Mouse (Mus musculus) embryonic facial prominence, embryonic 15.5 days (tissue): Measurements from ENCODE around the gene Pkp4. TPM values are rescaled to one million over a fixed set of nuclear protein-coding genes. Genes with fewer than 3 reads are reported as not detected.

Experiments used
- ATAC-seq: fragments of 200-750 bp; cut with Nextera tagmentation; 2 replicates; pipeline ENCODE4 v1.8.0; 2017; ENCODE audit warnings: low read depth, moderate TSS enrichment; ENCODE audit not compliant: insufficient number of reproducible peaks, low FRiP score, low TSS enrichment
- H3K27ac ChIP-seq: fragments of 300-500 bp; sonication (generic); replicated peaks from 2 replicates; pipeline ENCODE4 v1.5.1; 2015; ENCODE audit warnings: mild to moderate bottlenecking, inconsistent platforms
- H3K27me3 ChIP-seq: fragments of 300-500 bp; sonication (generic); 2 replicates; pipeline ENCODE4 v1.6.1; 2015; ENCODE audit warnings: inconsistent platforms
- H3K36me3 ChIP-seq: fragments of 300-500 bp; sonication (generic); 2 replicates; pipeline ENCODE4 v1.6.1; 2015; ENCODE audit warnings: mild to moderate bottlenecking, inconsistent platforms
- H3K4me1 ChIP-seq: fragments of 300-500 bp; sonication (generic); 2 replicates; pipeline ENCODE4 v1.6.1; 2015; ENCODE audit warnings: inconsistent platforms
- H3K4me2 ChIP-seq: fragments of 300-500 bp; sonication (generic); replicated peaks from 2 replicates; pipeline ENCODE4 v1.6.1; 2015; ENCODE audit warnings: mild to moderate bottlenecking, inconsistent platforms
- H3K4me3 ChIP-seq: fragments of 300-500 bp; sonication (generic); replicated peaks from 2 replicates; pipeline ENCODE4 v1.5.1; 2015; ENCODE audit warnings: mild to moderate bottlenecking, inconsistent platforms
- H3K9ac ChIP-seq: fragments of 300-500 bp; sonication (generic); 2 replicates; pipeline ENCODE4 v1.6.1; 2015; ENCODE audit warnings: inconsistent platforms
- H3K9me3 ChIP-seq: fragments of 300-500 bp; sonication (generic); replicated peaks from 2 replicates; pipeline ENCODE4 v1.6.1; 2016; ENCODE audit warnings: inconsistent platforms
- WGBS: fragments of 180-500 bp; shearing (Covaris S2); methylation state at CpG from one replicate; pipeline ENCODE4 v1.1.7; 2015; 5-methylcytosine and 5-hydroxymethylcytosine counted together
- polyA plus RNA-seq: library from polyadenylated mRNA; unstranded; fragments of >200 nt; fragmentation: Nextera tagmentation; extraction: Ambion mirVana; gene quantifications from 2 replicates; pipeline ENCODE4 v1.2.1, GENCODE M21; 2015

The Pkp4 gene
- polyA plus RNA-seq, 1 experiment from 2014 or later = 26.1 TPM

DNA sequence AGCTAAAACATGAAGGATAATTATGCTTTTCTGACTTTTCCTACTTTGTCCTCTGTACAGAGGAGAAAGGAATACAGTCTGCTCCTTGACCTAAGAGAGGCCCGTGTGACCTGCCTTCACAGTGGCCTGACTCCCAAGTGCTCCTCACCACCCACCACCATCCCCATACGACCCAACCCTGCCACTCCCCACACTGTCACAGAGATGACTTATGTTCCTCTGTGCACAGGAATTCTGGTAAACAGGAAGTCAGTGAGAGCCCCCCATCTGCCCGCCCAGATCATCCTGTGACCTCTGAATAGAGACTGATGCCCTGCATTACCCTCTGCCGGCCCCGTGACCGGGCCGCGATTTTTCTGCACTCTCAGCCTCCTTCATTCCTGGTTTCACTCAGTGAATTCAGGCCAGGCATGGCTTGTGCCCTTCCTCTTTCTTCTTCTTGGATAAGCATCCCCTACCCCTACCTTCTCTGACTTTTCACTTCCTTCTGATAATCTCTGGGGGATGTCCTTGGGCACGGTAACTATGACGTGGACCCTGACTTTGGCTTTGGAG, 79.3 kb downstream of the Pkp4 start:
- H3K9me3 ChIP-seq = no peaks in the 10 kb centered on the region
- H3K27me3 ChIP-seq = no peaks in the 10 kb centered on the region
- no peaks in the 10 kb centered on the region for H3K36me3 ChIP-seq
- H3K4me3 ChIP-seq = no peak overlapping the region
- H3K4me2 ChIP-seq = no peak overlapping the region
- WGBS = 77% methylated on average over 10 of the region's 10 CpGs
- H3K27ac ChIP-seq = no peak overlapping the region
- ATAC-seq = no peak
- no peaks in the 10 kb centered on the region for H3K4me1 ChIP-seq
- H3K9ac ChIP-seq = no peak overlapping the region

DNA sequence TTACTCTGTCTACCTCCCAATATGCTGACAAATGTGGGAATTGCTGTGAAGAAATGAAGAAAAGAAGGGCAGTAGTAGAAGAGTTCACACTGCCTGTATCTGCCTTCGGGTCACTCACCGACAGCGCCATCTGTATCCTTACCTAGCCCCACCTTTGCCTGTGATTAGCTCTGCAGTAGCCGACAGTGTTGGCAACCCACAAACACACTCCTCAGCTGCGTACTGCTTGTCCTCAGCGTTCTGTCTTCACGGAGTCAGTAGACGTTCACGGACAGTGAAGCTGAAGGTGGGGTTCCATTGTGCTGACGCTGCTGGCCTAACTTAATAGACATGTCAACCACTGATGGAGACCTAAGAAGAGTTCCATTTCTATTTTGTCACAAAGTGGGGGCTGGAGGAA, 81.5 kb downstream of the Pkp4 start:
- Histone ChIP-seq H3K9me3 (no peaks in the 10 kb centered on the region), H3K27me3 (no peaks in the 10 kb centered on the region), H3K4me3 (no peak overlapping the region), H3K36me3 (no peaks in the 10 kb centered on the region), H3K4me1 (no peaks in the 10 kb centered on the region), H3K27ac (no peak overlapping the region), H3K4me2 (no peak overlapping the region), H3K9ac (no peak overlapping the region)
- ATAC-seq = no peak
- 92% methylated on average over 10 of the region's 10 CpGs for WGBS

DNA sequence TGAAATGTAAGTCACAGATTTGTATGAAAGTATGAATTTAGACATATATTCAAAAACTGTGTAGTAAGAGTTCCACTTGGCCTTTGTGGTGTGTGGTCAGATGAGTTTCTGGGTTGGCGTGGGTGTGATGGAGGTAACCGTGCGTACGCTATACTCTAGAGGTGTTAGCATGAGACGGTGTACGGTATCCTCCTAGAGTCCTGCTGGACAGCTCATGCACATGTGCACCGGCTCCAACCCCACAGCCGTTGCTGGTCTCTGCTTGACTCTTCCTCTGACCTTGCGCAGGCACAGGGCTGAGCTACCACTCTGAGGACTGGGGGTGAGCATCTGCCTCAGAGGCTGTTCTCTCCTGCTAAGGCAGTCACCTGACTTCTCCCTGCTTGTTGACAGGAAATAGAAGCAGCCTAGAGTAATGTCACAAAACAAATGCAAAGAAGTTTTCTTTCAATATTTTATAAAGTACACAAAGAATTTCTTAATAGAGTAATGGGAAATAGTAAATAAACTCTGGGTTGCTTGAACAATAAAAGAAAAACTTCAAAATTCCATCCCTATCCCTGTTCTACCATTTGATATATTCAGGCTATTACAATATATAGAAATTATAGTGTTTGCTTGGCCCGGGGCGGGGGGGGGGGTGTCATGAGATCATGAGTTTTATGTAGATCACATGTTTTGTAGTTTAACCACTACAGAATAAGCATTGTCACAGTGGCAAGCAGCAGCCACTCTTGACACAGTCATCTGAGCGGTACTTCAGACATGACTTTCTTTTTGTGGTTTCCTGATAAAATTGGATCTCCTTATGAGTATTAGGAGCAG, 83.8 kb downstream of the Pkp4 start:
- Histone ChIP-seq H3K9me3 (no peaks in the 10 kb centered on the region), H3K4me3 (no peak overlapping the region), H3K9ac (no peak overlapping the region), H3K27me3 (no peaks in the 10 kb centered on the region), H3K36me3 (no peaks in the 10 kb centered on the region), H3K4me1 (no peaks in the 10 kb centered on the region), H3K27ac (no peak overlapping the region), H3K4me2 (no peak overlapping the region)
- ATAC-seq = no peak
- 93% methylated on average over 12 of the region's 12 CpGs for WGBS

DNA sequence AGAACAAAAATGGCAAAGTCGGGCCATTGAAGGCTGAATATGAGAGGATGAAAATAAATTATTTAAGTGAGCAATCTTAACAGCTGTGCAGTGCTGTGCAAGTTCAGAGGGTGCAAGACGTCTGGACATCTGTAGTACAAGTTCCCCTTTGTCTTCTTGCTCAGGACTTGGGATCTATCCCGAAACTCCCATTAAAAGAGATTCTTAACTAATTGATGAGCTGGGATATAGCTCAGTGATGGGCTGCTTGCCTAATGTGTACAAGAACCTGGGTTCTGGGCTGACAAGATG, 84.4 kb downstream of the Pkp4 start:
- H3K4me2 ChIP-seq = no peak overlapping the region
- H3K9ac ChIP-seq = no peak overlapping the region
- WGBS = 76% methylated on average over 3 of the region's 3 CpGs
- no peaks in the 10 kb centered on the region for H3K36me3 ChIP-seq
- no peak overlapping the region for H3K4me3 ChIP-seq
- H3K4me1 ChIP-seq = no peaks in the 10 kb centered on the region
- no peak overlapping the region for H3K27ac ChIP-seq
- no peaks in the 10 kb centered on the region for H3K27me3 ChIP-seq
- ATAC-seq = no peak
- H3K9me3 ChIP-seq = no peaks in the 10 kb centered on the region

DNA sequence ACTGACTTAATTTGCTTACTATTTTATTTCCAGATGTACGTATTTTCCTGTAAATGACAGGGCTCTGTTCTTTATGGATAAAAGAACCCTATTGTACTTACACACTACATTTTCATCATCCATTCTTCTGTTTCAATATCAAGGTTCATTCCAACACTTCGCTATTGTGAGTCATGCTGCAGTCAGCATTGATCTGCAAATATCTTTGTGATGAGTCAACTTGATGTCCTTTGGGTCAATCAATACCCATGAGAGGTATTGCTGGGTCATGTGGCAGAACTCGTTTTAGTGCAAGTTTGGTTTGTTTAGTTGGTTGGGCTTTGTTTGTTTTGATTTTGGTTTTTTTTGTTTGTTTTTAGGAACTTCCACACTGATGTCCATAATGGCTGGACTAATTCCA, 88.2 kb downstream of the Pkp4 start:
- 79% methylated on average over 3 of the region's 3 CpGs for WGBS
- Histone ChIP-seq H3K4me1 (no peaks in the 10 kb centered on the region), H3K9ac (no peak overlapping the region), H3K9me3 (no peaks in the 10 kb centered on the region), H3K27me3 (no peaks in the 10 kb centered on the region), H3K27ac (no peak overlapping the region), H3K4me3 (no peak overlapping the region), H3K36me3 (no peaks in the 10 kb centered on the region), H3K4me2 (no peak overlapping the region)
- no peak for ATAC-seq

DNA sequence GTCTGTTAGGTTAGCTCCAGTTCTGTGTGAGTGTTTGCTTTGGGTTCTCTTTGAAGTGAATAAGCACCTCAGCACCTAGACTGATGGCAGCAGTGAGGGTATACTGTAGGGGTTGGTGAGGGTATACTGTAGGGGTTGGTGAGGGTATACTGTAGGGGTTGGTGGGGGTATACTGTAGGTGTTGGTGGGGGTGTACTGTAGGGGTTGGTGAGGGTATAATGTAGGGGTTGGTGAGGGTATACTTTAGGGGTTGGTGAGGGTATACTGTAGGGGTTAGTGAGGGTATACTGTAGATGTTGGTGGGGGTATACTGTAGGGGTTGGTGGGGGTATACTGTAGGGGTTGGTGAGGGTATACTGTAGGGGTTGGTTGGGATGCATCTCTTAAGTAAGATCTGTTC, 92.2 kb downstream of the Pkp4 start:
- Histone ChIP-seq H3K9ac (no peak overlapping the region), H3K27me3 (no peaks in the 10 kb centered on the region), H3K27ac (no peak overlapping the region), H3K4me1 (peaks cover 7% of the 10 kb centered on the region; the same call in 1 of the 2 replicates), H3K4me3 (no peak overlapping the region), H3K9me3 (no peaks in the 10 kb centered on the region), H3K4me2 (no peak overlapping the region), H3K36me3 (no peaks in the 10 kb centered on the region)
- no peak for ATAC-seq

DNA sequence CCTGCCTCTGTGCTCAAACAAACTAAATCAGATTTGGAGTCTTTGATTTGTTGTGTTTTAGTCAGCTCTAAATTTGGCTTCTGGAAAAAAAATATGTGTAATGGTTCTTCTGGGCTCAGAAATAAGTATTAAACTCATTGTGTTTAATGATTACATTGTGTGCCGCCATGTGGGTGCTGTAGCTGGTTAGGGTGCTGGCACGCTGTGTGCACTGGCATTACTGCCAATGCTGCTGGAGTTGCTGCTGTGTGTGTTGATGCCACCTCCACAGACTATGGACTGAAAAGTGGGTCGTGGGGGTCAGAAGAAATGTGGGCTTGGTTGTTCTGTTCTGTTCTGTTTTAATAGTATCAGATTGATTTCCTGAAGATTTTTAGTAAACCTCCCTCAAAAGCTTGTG, 92.8 kb downstream of the Pkp4 start:
- no peak overlapping the region for H3K9ac ChIP-seq
- WGBS = 93% methylated on average over 3 of the region's 3 CpGs

DNA sequence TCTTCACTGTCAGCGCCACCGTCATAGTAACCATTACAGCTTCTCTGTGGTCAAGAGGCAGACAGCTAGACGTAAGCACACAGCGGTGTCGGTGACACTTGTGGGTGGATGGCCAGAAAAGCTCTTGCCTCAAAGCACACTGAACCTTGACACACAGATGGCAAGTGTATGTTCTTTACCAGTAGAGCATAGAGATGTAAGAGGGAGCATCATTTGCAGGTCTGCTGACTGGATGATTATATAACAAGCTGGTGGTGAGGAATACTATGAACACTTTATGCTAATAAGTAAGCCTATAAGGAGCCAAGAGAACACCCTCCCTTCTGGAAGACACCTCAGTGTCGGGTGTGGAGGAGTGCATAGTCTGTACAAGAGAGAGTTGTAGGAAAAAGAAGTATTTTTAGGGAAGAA, 98.2 kb downstream of the Pkp4 start:
- no peaks in the 10 kb centered on the region for H3K9me3 ChIP-seq
- no peak overlapping the region for H3K4me3 ChIP-seq
- no peak overlapping the region for H3K4me2 ChIP-seq
- 83% methylated on average over 6 of the region's 6 CpGs for WGBS
- no peaks in the 10 kb centered on the region for H3K36me3 ChIP-seq
- no peak overlapping the region for H3K27ac ChIP-seq
- ATAC-seq = no peak
- H3K4me1 ChIP-seq = peaks cover 7% of the 10 kb centered on the region; the same call in 1 of the 2 replicates
- no peak overlapping the region for H3K9ac ChIP-seq
- no peaks in the 10 kb centered on the region for H3K27me3 ChIP-seq

More for the DNA sequence above, 92.8 kb downstream of the Pkp4 start:
- Histone ChIP-seq H3K9me3 (no peaks in the 10 kb centered on the region), H3K27me3 (no peaks in the 10 kb centered on the region), H3K27ac (no peak overlapping the region), H3K36me3 (no peaks in the 10 kb centered on the region), H3K4me1 (peaks cover 7% of the 10 kb centered on the region; the same call in 1 of the 2 replicates), H3K4me2 (no peak overlapping the region), H3K4me3 (no peak overlapping the region)
- no peak for ATAC-seq

DNA sequence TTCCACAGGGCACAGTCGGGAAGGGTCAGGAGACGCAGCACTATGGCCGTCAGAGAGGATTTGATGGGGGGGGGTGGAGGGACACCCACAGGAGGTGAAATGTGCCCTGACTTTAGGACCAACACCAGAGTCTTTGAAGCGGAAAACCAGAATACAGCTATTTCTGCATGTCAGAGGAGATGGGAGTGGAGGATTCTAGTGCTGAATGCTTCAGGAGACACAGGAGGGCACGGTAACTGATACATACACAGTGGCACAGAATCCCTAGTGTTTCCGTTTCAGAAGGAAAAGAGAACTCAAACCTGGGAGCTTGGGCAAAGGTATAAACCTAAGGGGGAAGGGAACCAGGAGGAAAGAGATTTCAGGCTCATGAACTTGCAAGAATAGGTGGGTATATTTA, 98.7 kb downstream of the Pkp4 start:
- H3K4me3 ChIP-seq = no peak overlapping the region
- H3K36me3 ChIP-seq = no peaks in the 10 kb centered on the region
- H3K9me3 ChIP-seq = no peaks in the 10 kb centered on the region
- H3K27ac ChIP-seq = no peak overlapping the region
- no peaks in the 10 kb centered on the region for H3K27me3 ChIP-seq
- WGBS = 81% methylated on average over 6 of the region's 6 CpGs
- H3K4me1 ChIP-seq = peaks cover 4% of the 10 kb centered on the region; the same call in 1 of the 2 replicates
- no peak for ATAC-seq
- H3K4me2 ChIP-seq = no peak overlapping the region
- no peak overlapping the region for H3K9ac ChIP-seq

DNA sequence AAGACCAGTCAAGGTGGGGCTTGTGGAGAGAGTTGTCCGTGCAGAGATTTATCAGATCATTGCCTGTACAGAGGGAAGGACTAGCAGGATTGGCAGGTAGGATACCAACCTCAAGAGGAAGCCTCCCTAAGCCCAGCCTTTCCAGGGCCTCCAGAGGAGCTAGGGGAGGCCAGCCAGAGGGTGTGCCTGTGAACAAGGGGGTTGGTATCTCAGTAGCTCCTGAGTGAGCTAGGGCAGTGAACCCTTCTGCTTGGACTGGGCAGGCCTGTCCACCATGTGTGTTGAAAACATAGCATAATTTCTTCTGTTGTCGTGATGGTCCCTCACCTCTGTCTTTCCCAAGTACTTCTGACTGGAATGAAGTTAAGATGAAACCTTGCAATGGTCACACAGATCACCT, 100.6 kb downstream of the Pkp4 start:
- WGBS = 83% methylated on average over 2 of the region's 2 CpGs
- H3K27me3 ChIP-seq = no peaks in the 10 kb centered on the region
- no peak overlapping the region for H3K4me2 ChIP-seq
- no peak overlapping the region for H3K4me3 ChIP-seq
- no peaks in the 10 kb centered on the region for H3K36me3 ChIP-seq
- no peak for ATAC-seq
- H3K9me3 ChIP-seq = no peaks in the 10 kb centered on the region
- no peaks in the 10 kb centered on the region for H3K4me1 ChIP-seq
- no peak overlapping the region for H3K9ac ChIP-seq
- H3K27ac ChIP-seq = no peak overlapping the region

DNA sequence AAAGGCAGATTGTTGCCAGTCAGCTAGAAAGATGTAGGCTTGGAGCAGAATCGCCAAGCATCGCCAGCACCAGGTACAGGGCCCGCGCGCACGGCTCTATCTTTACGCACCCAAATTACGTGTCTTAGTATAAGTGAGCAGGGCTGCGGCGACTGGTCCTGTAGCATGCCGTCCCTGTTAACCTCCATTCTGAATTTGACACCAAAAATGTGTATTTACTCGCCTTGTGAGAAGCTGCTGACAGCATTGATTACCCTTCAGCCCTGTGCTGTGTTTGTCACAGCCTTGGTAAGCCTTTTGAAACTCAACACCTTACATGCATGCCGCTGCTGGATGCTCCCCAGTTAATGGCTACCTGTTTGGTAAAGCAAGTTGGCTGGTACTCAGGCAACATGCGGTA, 105.8 kb downstream of the Pkp4 start:
- no peak overlapping the region for H3K4me2 ChIP-seq
- no peaks in the 10 kb centered on the region for H3K36me3 ChIP-seq
- no peak overlapping the region for H3K4me3 ChIP-seq
- H3K27ac ChIP-seq = no peak overlapping the region
- 70% methylated on average over 14 of the region's 14 CpGs for WGBS
- no peaks in the 10 kb centered on the region for H3K9me3 ChIP-seq
- H3K27me3 ChIP-seq = no peaks in the 10 kb centered on the region
- H3K9ac ChIP-seq = no peak overlapping the region
- H3K4me1 ChIP-seq = no peaks in the 10 kb centered on the region
- ATAC-seq = no peak

DNA sequence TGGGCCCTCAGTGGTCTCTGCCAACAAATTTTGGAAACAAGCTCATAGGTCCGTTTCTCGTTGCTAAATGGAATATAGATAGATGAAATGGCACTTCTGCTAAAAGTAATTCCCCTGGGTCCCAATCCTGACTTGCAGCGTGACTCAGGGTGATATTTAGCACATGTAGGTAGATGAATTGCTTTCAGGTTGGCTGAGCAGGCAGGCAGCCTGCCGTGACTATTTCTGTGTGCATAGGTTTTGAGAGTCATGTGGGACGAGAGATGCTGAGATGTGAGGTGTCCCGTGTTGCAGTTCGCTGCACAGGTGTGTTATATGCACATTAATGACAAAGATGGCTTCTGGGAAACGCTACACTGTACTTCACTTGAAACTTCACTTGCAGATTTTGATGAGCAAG, 111.2 kb downstream of the Pkp4 start:
- H3K9me3 ChIP-seq = no peaks in the 10 kb centered on the region
- H3K27me3 ChIP-seq = no peaks in the 10 kb centered on the region
- no peaks in the 10 kb centered on the region for H3K4me1 ChIP-seq
- no peak overlapping the region for H3K4me2 ChIP-seq
- no peak overlapping the region for H3K27ac ChIP-seq
- H3K9ac ChIP-seq = no peak overlapping the region
- ATAC-seq = no peak
- no peaks in the 10 kb centered on the region for H3K36me3 ChIP-seq
- no peak overlapping the region for H3K4me3 ChIP-seq
- WGBS = 81% methylated on average over 8 of the region's 8 CpGs
